Mouse (Mus musculus) cerebellum, postnatal 4 days (tissue): ENCODE results near the gene Taf13.
A peak's percentile ranks its signal among the peaks of the same experiment; 100 is the strongest.

ENCODE experiments used
- DNase-seq, 2 experiments: peaks; one replicate each; pipeline ENCODE4 v3.0.0; 2022; ENCODE audit warnings: low spot score in 2 of 2, mixed read lengths in 1 of 2

The Taf13 gene

DNA sequence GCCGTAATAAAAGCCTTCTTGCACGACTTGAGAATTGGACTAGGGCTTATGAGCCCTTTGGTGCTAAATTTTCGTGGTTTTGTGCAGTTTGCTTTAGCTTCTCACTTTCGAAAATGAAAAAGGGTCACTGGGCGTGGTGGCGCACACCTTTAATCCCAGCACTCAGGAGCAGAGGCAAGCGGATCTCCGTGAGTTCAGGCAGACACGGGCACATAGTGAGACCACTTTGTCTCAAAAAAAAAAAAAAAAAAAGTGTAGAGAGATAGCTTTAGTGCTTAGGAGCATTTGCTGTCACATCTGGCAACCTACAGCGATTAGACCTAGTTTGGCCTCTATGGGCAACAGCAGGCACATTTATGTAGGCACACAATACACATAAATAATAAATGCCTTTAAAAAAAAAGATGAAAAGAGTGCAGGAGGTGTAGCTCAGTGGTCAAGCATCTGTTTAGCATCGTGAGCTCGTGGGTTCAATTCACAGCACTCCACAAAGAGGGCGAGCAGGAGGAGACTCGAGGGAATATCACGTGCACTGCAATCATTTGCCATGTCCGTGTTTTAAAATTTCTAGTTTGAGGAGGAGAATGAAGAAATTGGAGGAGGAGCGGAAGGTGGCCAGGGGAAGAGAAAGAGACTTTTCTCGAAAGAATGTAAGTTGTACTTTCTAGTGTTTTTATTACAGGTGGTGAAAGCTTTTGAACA, 962 bp downstream of the Taf13 start:
- DNase-seq: no peak

- DNase-seq: no peak
Measured at GRCm38 (mm10) chr3:108574018-108574417, 2.5 kb downstream of the Taf13 start.

GRCm38 (mm10) chr3:108584580-108584979, 13.1 kb downstream of the Taf13 start:
- no peak for DNase-seq

- DNase-seq: peak in 1 of 2 experiments; percentile 16
Measured at GRCm38 (mm10) chr3:108588446-108588845, 16.9 kb downstream of the Taf13 start.

DNA sequence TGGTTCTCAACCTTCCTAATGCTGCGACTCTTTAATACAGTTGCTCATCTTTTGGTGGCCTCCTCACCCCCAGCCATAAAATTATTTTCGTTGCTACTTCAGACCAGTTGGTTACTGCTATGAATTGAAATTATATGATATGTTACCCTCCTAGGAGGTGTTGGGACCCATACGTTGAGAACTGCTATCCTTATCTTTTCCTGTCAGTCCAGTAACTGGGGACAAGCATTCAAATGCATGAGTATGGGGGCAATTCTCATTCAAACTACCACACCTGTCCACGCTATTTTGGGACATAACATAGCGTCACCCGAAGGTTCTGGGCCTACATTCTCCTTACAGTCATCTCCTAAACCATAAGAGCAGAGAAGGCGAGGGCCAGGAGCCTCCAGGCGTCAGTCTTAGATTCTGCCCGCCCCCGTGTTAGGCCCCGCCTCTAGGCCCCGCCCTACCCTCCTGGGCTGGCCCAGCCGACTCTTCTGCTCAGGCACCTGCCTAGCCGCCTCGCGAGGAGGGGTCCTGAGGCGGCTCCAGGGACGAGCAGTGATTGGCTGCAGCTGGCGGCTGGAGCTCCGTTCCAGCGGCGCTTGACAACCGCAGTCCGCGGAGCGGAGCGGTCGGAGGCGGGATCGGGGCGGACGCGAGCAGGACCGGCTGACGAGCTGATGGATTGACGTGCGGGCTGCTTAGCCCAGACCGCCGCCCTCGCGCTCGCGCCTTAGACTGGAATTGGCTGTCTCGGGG, 19.5 kb downstream of the Taf13 start, which contains the start of gene Wdr47:
TSS of gene Wdr47 (plus strand) at position 494 of the 744 bp plus-strand sequence.
- peak; percentile 86 to 93 for DNase-seq

DNA sequence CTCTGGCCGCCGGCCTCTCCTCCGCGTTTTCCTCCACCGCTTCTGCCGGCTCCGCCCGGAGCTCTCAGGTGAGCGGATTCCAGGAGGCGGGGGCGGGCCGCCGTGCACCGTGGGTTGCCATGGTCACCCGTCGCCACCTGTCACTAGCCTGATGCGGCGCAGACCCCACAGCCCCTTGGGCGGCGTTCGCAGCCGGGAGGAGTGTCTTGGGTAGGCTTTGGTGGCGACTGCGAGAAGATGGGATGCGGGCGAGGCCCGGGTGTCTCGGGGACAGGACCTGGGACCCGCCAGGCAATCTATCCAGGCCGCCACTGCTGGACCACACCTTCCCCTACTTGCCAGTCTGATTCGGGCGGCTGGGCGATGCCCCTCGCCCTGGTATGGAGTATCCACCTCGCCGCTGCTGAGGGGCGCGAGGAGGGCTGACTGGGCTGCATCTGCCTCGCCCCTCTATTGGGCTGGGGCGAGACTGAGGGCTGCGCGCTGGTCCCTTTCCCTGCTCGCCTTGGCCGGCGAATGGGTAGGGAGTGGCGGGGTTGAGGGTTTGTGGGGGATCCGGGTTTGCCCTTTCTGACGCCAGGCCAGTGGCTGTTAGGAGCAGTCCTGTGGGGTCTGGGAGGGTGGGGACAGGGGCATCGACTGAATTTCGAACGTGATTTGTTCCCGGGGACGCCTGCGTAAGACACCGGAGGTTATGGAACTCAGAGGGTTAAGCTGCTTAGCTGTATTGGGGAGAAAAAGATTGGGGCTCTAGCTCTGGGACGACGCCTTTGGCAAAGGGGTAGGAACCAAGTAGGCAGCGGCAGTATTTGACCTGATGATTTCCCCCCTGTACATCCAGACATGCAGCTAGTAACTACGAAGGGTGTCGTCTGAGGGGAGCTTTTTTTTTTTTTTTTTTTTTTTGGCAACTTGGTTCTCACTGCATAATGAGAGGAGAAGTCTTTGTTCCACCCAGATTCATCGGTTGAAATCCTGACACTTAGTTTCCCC, 20.3 kb downstream of the Taf13 start:
- DNase-seq: no peak

- no peak for DNase-seq
Measured at GRCm38 (mm10) chr3:108608906-108609305, 37.4 kb downstream of the Taf13 start.
